Mouse (Mus musculus): ENCODE data around the gene Grid1.

- TF ChIP-seq CTCF (conservative IDR thresholded peaks at IDR 0.05; ENCODE audit: low read length) (no peak), NANOG (IDR thresholded peaks at IDR 0.05; ENCODE audit: borderline replicate concordance, low read length) (no peak)
Measured at GRCm38 (mm10) chr14:35176021-35176420, 356.1 kb downstream of the Grid1 start.

All from E14TG2a.4 (cell line).